Mouse (Mus musculus) layer of hippocampus, adult 18-20 months (tissue): ENCODE results near the gene Abcc4. TPM values are rescaled to one million over a fixed set of nuclear protein-coding genes. Genes with fewer than 3 reads are reported as not detected.

Source experiments
- DNase-seq, 2 experiments: peaks; one replicate each; pipeline ENCODE4 v3.0.0; 2022; ENCODE audit warnings: low spot score in 2 of 2
- total RNA-seq, 2 experiments: library from RNA; stranded (reverse); gene quantifications; 2 replicates each; pipeline ENCODE4 v1.2.3; 2021

The Abcc4 gene
- total RNA-seq, 2 experiments from 2014 or later, result 7.1 to 8.2 TPM

DNA sequence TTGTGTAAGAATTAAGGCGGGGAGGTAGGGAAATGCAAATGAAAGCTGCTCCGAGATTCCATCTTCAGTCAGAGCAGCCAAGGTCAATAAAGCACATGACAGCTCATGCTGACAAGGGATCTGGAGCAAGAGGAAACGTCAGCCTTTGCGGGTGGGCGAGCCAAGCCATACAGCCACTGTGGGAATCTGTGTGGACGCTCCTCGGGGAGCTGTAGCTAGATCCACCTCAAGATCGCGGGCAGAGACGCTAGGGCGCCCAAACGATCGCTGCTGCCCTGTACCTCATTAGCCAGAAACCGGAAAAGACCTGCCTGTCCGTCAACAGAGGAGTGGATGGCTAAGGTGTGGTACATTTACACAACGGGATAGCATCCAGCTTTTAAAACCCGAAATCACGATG lies 7.4 kb upstream of the Abcc4 start:
- DNase-seq, result no peak

DNA sequence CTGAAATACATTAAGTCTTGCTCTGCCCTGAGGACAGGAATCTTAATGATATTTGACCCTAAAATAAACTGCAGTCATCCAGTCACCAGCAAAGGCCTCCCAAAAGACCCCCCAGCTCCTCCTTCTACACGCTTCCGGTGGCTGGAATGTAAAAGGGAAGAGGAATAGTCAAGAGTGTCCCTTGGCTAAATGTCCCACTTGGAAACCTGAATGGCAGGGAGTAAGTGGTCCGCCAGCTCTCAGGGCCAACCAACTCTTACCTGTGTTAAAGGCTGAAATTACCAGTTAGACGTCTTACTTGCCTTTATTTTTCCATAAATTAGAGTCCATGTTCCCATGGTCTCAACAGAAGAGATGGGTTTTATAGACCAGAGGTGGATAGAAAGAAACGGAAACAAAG lies 6.9 kb upstream of the Abcc4 start:
- no peak for DNase-seq

DNA sequence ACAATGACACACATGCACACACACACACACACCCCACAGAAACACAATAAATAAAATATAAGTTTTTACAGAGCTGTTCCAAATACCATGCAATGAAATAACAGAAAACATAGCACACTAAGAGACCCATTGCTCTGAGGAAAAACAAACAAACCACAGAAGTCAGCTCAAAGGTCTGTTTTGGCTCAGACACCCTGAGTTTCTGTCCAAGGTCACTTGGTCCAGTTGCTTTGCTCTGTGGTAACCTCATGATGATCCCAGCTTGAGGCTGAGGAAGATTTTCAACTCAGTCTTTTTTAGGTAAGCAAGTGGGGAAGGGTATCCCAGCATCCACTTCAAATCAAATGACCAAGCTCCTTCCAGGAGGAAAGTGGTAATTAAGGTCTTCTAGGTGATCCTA lies 4.9 kb upstream of the Abcc4 start:
- DNase-seq, result no peak

DNA sequence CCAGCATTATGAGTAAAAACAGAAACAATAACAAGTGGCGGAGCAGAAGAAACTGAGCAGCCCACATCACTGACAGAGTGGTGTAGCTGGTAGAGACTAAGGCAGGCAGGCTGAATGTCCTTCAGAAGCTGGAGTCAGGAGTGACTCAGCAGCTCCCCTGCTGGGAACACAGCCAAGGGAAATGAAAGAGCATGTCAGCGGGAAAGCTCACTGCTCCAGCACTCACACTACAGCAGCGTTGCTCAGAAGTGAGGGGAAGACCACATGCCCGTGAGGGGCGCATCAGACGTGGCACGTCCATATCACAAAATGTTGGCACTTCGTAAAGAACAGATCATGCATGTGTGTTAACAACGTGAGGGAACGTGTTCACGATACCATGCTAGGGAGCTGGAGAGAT lies 3.7 kb upstream of the Abcc4 start:
- DNase-seq, result peak; percentile 74 to 92

DNA sequence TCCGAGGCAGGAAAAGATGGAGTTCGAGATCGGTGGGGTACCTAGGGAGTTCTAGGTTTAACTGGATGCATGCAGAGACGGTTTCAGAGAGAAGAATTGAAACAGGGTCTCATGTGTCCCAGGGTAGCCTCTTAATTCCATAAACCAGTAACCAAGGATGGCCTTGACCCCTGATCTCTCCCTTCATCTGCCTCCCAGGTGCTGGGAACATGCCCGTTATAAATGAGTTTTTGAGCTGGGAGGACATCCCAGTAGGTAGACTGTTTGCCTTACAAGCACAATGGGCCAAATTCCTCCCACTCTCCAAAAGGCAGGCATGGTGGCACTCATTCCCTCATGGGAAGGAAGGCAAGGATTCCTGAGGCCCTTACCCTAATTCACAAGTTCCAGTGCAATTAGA lies 2.1 kb upstream of the Abcc4 start:
- no peak for DNase-seq

DNA sequence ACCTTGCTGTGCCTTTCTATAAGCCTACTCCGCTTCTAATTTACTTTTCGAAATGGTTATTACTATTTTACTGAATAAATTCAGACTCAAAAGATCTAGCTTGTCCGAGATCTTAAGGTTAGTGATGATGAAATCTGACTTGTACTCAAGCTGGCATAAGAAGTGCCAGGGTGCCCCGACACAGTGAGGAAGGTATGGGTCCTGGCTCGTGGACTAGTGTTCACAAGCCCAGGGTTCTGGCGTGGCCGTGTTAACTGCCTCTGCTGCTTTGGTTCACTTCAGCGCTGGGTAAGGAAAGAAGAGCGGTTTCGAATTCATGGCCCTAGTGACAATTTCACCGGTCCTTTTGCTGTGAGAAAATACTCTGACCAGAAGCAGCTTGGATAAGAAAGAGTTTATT lies 943 bp upstream of the Abcc4 start:
- no peak for DNase-seq

DNA sequence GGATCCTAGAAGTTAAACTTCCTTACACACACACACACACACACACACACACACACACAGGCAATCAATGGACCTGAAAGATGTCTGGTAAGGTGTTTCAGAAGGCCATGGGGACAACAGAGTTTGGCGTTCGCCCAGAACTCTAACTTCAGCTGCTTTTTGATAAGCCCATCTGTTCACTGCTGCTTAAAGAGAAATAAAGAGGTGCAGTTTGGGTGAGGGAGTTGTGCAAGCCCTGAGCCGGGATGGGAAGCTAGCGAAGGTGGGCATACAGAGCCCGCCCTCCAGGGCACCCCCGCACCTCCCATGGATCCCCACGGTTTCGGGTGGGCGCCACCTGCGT lies 583 bp downstream of the Abcc4 start:
- DNase-seq, result no peak

DNA sequence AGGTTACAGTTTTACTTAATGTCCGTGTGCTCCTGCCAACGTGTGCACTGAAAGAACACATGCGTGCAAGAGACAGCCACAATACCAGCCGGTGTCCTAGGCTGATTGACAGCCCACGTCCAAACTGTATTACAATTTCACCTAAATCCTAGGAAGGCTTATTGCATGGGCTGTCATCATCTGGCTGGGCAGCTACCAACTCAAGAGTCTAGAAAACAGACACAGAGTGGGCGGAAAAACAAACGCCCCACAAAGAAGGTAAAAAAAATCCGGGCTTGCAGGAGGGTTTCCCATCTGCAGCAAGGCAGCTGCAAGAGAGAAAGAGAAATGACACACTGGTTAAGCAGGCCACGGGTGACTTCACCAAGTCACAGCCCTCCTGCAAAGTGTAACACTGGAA lies 2.7 kb downstream of the Abcc4 start:
- no peak for DNase-seq

DNA sequence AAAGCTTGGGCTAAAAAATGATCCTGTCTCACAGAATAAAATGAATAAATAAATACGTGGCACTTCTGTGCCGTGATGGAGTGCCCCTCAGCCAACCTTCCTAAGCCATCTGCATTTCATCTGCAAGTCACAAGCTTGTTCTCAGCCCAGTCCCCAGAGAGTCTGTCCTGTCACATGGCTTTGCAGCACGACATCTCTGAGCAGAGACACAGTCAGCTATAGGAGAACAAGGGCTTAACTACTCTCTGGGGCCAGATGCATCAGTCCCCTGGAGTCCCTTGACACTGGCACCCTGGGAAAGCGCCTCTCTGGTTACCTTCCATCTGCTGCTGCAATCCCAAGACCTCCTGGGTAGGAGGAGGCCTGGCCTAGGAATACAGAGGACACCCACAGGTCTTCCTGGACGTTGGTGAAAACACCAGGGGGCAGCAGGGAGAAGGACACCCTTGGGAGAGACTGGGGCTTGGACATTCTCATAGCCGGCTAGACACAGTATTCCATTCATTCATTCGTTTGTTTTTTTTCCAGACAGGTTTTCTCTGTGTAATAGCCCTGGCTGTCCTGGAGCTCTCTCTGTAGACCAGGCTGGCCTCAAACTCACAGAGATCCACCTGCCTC lies 3.9 kb downstream of the Abcc4 start:
- peak in 1 of 2 experiments; percentile 41 for DNase-seq

DNA sequence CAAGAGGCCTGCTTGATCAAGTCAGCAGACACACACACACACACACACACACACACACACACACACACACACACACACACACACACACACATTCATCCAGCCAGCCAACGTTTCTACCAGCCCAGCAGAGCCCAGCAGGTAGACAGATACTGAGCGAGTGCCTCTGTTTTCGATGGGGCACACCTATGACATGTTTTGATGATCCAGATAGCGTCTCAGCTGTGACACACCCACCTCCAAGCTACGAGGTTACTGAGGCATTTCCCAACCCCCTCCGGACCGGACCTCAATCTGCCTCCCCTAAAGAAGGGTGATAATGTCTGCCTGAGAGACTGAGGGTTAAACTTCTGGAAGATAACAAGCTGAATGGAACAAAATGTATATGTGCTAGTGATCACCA lies 5.4 kb downstream of the Abcc4 start:
- DNase-seq, result no peak

DNA sequence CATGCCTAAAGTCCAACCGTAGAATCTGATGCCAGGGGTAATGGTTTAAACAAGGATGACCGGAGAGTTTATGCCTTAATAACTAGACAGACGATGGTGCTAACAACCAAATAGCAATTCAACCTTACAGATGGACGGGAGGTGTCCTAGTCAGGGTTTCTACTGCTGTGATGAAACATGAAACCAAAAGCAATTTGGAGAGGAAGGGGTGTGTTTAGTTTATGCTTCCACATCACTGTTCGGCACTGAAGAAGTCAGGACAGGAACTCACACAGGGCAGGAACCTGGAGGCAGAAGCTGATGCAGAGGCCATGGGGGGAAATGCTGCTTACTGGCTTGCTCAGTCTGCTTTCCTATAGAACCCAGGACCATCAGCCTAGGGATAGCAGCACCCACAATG lies 6.1 kb downstream of the Abcc4 start:
- no peak for DNase-seq

DNA sequence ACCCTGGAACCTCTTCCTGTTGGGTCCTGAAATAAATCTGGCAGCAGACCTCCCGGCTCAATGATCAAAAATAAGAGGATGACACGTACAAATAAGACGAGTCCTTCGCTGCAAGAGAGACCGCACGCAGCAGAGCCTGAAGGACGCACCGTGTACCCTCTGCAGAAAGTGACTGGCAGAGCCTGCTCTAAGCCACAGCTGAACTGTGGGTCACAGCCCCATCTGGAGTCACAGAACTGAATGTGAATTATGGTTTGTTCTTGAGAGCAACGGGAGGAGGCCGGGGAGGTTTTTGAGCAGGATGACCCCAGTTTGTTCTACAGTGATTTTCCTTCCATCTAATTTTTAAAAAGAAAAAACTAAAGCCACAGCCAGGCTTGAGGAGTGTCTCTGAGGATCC lies 6.5 kb downstream of the Abcc4 start:
- no peak for DNase-seq

DNA sequence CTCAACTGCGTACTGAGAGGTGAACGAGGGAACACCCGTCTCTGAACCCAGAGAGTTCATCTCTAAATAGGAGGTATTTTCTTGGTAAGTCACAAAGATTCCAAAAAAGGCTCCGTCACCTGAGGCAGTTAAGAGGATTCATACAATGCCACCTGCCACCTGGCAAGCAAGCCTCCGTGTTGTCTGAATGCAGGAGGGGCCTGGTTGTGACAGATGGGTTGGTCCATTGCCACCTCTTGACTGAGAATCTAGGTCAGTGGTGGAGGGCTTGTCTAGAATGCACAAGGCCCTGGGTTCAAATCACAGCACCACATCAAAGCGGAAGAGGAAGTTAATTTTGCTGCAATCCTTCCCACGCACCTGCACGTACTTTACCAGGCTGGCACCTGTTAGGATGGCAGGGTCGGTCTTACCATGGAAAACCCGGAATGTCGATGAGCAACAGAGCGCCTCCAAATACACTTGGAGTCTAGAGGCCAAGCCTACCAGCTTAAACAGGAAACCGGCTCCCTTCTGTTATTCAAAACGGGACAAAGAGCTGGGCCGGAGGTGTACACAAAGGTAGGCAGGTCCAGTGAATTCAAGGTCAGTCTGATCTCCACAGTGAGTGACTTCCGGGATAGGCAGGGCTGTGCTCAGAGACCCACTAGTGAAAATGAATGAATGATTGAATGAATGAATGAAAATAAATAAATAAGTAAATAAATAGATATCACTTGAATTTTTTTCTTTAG lies 9.3 kb downstream of the Abcc4 start:
- DNase-seq, result no peak

DNA sequence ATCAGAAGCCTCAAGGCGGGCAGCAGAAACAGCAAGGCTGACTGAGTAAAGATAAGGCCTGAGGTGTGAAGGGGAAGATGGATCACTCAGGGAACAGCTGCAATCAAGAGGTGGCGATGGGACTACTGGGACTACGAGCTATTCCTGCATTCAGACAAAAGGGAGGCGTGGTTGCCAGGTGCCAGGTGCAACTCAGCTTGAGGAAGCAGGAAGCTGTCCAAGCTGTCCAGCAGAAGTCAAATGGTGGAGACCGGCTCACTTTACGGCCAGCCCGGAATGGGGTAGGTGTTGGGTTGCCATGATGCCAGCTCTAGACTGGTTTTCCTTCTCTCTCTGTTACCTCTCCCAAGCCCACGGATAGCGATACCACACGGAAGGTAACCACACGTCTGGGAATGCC lies 10.2 kb downstream of the Abcc4 start:
- DNase-seq, result no peak

DNA sequence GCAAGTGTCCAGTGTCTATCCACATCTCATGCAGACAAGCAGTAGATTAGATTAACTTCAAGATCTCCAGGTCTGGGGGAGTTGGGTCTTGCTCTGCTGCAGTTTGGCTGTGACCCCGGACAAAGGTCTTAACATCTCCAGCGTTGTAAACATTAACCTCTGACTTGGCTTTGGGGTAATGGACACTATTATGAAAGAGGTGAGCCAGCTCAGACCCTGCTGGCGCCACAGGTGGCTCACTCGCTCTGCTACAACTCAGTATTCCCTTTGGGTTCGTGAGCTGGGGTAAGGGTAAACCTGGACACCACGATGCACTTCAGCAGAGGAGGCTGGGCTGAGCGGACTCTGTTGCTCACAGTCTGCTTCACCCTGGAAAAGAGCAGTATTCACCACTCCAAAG lies 11.7 kb downstream of the Abcc4 start:
- DNase-seq, result no peak

DNA sequence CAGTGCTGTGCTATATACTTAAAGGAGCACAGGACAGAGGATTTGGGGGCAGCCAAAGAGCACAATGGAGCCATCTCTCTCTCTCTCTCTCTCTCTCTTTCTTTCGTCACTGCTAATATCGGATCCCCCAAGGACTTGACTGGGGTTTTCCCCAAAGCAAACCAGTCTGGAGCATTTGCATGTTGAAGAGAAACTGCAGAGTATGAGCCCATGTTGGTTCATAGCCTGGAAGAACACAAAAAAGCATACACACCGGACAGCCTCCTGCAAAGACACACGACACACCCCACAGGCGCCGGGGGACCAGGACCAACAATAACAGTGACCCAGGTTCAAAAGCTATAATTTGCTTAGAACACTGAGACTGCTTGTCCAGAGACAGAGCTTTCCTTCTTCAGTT lies 14.1 kb downstream of the Abcc4 start:
- no peak for DNase-seq

DNA sequence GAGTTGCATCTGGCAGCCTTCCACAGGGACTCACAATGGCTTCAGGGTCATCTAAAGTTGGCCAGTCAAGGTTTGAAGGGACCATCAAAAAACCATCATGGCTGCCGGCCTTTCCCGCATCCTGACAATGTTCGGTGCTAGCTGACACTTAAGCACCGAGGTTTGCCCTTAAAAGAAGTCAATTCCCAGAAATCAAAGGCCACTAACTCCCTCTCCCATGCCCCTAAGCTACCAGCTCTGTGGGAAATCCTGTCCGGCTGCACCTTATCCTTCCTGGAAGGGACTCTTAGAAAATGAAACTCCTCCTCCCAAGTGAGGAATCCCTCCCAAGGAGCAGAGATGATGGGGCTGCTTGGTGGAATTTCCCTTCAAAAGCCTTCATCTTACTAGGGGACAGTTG lies 14.6 kb downstream of the Abcc4 start:
- DNase-seq, result no peak

DNA sequence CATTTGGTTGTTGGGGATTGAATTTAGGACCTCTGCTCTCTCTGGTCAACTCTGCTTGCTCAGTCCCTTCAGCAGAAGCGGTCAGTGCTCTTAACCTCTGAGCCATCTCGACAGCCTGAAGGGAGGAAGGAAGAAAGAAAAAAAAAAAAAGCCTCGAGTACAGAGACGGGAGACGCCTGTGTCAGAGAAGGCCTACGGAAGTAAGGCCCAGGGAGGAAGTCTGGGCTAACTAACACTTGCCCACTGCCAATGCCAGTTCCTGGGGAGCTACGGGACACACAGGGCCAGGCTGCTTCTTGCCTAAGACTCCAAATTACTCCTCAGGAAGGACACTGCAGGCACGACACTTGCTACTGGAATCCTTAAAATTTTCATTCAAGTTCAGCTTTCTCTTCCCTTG lies 15.1 kb downstream of the Abcc4 start:
- DNase-seq, result no peak

DNA sequence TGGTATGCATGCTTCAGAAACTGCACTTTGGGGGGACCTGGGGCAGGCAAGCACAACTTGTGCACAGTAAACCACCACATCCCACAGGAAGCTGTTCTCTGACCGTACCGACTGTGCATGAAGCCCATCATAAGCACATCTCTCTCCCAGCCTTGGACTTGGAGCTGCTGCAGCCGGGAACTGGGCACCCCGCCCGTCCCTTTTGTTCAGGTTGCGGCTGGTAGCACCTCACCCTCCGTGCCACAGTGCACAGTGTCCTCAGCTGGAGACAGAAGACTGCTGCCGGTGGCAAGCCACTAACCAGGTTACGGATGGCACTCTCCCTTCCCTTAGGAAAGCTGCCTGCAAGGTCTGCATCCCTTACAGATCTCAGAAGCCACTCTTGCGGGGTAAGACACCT lies 15.7 kb downstream of the Abcc4 start:
- no peak for DNase-seq

DNA sequence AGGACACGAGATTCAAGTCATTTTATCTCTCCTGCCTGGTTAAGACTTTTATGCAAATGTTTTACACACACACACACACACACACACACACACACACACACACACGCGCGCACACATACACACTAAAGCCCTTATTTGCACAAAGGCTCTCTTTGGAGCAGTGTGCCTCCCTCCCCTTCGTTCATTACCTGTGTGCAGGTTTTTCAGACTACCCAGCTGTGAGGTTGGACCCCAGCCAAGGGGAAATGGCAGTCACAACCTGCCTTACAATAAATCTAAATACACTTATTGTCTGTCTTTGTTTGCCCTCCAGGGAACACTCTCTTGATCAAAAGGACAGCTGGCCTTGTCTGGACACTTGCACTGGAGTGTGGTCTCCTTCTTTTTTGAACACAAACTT lies 17.4 kb downstream of the Abcc4 start:
- no peak for DNase-seq

DNA sequence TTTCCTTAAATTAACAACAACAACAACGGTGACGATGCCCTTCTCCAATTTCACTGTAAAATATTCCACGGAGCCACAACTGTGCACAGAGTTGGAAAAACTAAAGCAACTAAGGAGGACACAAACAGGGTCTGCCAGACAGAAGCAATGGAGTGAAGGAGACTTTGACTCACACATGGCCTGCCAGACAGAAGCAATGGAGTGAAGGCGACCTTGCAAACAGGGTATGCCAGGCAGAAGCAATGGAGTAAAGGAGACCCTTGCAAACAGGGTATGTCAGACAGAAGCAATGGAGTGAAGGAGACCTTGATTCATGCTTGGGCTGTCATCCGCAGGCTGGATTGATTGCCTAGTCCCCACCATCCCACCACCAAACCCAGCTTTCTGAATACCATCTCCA lies 19.2 kb downstream of the Abcc4 start:
- DNase-seq, result no peak

DNA sequence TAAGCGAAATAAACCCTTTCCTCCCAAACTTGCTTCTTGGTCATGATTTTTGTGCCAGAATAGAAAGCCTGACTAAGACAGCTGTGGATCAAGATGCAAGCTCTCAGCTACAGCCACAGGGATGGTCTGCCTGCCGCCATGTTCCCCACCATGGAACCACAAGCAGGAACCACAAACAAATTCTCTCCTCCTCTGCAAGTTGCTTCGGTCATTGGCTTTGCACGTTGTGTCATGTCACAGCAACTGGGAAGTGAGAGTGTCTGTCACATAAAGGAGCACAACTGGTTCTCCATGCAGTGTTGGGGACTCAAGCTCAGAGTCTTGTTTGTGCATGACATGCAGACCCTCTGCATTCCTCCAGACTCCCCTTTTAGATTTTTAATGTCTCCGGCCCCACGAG lies 20.4 kb downstream of the Abcc4 start:
- no peak for DNase-seq

DNA sequence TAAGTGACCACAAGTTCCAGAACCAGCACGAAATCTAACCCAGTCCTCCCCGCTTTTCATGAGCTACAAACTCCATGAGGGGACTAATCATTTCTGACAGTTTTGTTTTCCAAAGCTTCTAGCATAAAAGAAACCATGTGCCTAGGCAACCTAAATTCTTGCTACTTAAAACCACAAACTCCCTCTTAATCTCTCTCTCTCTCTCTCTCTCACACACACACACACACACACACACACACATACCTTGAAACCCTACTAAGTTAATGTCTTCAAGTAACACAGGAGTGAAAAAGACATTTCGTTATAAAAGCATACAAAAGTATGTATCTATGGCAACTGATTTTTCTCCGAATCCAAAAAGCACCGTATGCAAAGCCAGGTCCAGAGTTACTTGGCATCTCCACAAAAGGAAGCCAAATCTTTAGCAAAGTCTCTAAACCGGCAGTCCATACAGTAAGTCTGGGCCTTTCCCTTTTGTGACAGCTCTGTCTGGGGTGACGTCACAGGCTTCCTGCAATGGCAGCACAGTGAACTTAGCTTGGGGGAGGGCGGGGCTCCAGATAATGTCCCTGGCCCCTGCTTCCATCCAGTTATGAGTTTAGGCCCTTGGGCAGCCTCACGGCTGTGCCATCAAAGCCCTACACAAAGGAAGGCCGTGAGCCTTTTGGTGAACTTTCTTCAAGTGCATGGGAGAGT lies 23.5 kb downstream of the Abcc4 start:
- DNase-seq, result no peak
